Mouse (Mus musculus) frontal cortex, postnatal 14 days (tissue): ENCODE measurements around the gene Irgc1.
A peak's percentile ranks its signal among the peaks of the same experiment; 100 is the strongest.
"Not testable (repeated sequence)": the region's sequence is repeated elsewhere in the genome, so short reads cannot be mapped to it uniquely, and the experiment has no call there.

Experiments used
- DNase-seq, 2 experiments: peaks; one replicate each; pipeline ENCODE4 v3.0.0; 2022; ENCODE audit warnings: low spot score in 2 of 2

Gene Irgc1

DNA sequence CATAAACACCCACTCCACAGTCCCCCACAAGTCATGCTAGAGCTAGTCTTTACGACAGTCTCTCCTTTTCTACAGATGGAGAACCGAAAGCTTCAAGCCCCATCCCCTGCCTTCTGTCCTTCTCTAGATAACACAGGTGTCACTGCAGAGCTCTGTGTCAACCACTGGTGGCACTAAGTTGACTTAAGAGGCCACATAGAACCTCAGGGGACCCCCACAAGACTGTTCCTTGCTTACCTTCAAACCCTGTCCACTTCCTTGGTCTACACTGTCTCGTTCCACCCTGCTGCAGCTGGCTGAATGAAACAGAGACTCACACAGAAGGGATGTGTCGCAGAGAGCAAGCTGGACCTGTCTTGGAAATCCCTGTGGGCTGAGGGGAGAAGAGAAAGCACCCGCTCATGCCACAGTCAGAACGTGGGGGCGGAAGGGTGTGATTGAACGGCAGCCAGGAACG is at the start of gene Irgc1:
Gene Irgc1 (minus strand): TSS at position 443 of the 457 bp plus-strand sequence.
- DNase-seq, result no peak

DNA sequence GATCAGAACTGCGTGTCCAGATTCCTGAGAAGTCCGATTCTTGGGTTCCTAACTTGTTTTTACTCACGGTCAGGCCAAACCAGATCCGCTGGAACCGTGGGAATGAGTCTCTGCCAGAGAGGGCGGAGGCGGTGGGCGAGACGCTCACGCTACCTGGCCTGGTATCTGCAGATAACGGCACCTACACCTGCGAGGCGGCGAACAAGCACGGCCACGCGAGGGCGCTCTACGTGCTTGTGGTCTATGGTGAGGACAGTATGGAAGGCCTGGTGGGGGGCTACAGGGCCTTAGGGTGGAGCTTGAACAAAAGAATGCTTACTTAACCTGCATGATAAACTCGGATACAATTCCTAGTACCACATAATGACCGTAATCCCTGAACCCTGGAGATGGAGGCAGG is 49.4 kb upstream of the Irgc1 start:
- DNase-seq, result no peak

DNA sequence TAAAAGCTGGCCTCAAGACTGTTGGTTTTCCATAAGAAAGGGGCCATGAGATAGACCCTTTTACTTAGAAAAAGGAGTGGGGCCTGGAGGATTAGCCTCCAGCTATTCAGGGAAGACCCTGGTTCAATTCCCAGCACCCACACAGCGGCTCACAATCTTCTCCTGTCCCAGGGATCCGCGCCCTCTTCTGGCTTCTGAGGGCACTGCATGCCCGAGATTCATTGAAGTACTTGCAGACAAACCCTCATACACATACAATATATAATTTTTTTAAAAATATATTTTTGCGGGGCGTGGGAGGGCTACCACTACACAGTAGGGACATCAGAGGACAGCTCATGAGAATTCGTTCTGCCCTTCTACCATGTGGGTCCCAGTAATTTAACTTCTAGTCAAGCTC is 48.8 kb upstream of the Irgc1 start:
- DNase-seq, result no peak

DNA sequence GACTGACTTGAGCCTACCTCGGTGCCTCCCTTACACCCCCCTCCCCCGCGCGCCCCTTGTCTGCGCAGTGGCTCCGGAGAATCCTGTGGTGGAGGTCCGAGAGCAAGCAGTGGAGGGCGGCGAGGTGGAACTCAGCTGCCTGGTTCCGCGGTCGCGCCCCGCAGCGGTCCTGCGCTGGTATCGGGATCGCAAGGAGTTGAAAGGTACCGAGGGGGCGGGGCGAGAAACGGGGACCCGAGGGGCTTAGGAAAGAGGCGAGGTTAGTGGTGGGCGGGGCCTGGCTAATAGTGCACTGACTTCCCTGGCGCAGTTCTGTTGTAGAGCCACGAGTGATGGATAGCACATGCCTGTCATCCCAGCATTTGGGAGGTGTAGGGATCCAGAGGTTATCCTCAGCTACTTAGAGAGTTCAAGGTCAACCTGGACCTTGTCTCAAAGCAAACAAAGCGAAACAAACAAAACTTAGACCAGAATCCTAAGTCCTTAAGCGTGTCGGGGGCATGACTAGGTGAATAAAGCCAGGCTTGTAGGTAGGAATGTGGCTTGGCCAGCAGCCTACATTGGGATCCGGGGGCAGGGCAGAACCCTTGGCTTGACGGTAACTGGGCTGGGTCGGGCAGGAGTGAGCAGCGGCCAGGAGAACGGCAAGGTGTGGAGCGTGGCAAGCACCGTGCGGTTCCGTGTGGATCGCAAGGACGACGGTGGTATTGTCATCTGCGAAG is 47.9 kb upstream of the Irgc1 start:
- DNase-seq, result no peak

DNA sequence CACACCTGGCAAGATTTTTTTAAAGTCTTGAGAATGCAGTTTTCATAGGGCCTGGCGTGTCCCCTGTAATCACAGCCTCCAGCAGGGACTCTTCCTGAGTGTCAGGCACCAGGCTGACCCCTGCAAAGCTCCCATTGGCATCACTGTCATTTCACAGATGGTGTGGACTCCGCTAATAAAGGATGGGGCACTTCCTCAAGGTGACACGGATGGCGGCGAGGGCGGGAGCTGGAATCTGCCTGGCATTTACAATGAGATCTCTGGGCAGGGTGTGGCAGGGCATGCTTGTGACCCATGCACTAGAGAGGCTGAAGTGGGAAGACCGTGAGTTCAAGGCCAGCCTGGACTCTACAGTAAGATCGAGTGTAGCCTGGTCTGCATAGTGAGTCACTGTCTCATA is 36.2 kb upstream of the Irgc1 start:
- DNase-seq, result no peak

DNA sequence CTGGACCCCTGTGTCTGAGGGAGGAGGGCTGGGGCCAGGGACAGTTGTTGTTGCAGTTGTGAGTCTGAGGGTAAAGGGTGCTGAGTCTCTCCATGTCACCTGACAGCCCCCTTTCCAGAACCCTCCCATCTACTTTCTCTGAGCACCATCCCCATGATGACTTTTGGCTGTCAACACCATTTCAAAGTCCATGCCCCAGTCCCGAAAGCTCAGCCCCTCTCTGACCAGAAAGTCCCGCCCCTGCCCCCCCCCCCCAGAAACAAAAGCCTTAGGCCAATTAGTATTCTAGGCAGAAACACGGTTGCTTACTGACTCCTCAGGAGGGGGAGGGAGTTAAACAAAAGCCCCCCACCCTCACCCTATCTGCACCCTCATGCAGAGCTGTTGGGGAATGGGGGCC is 35.3 kb upstream of the Irgc1 start:
- DNase-seq, result no peak

DNA sequence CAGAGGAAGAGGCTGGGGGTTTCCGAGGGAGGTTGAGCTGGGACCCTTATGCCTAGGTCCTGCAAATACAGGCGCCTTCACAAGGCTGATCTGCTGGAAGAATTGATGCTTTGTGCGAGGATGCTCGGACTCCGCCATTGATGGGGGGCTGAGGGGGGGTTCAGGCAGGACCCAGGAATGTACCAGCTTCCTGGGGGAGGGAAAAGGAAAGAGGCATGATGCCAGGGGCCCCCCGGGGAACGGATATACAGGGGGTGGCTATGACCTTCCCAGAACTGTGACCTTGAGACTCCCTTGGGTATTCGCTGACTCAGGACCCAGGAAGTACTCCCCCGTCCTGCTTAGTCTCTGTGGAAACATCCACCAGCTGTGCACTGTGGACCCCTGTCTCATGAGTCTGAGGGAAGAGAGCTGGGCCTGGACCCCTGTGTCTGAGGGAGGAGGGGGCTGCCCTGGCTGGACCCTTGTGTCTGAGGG is 34.6 kb upstream of the Irgc1 start:
- no peak for DNase-seq

DNA sequence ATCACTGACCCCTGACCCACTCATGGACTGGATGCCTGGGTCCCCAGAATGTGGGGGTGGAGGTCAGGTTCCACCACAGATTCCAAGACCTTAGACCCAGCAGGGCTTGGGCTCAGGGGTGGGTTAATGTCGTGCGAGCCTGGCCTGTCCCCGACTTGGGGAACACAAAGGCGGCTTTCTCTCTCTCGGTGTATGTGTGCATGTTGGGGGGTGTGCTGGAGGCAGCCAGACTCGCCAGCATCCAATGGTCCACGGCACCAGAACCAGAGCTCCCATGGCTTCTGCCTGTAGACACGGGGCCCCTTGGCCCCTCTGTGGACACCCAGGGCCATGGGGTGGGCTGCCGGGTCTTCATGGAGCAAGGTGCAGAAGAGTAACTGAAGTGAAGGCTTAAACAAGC is 33.4 kb upstream of the Irgc1 start:
- no peak for DNase-seq

DNA sequence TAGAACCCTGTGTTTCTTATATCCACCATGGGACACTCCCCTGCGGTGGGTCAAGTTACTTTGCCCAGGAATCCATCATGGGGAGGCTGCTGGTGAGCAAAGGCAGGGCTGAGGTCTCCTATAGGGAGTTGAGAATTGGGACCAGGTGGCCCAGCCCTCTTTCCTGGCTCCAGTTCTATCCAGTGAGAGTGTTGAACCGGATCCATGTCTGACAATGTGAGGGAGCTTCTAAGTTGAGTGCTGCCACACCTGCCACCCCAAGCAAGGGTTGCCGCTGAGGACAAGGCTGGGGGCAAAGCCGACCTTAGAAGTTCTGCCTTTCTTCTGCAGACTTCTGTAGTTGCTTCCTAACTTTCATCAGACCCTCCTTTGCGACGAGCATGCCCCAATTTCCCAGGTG is 31.2 kb upstream of the Irgc1 start:
- DNase-seq, result not testable (repeated sequence)

DNA sequence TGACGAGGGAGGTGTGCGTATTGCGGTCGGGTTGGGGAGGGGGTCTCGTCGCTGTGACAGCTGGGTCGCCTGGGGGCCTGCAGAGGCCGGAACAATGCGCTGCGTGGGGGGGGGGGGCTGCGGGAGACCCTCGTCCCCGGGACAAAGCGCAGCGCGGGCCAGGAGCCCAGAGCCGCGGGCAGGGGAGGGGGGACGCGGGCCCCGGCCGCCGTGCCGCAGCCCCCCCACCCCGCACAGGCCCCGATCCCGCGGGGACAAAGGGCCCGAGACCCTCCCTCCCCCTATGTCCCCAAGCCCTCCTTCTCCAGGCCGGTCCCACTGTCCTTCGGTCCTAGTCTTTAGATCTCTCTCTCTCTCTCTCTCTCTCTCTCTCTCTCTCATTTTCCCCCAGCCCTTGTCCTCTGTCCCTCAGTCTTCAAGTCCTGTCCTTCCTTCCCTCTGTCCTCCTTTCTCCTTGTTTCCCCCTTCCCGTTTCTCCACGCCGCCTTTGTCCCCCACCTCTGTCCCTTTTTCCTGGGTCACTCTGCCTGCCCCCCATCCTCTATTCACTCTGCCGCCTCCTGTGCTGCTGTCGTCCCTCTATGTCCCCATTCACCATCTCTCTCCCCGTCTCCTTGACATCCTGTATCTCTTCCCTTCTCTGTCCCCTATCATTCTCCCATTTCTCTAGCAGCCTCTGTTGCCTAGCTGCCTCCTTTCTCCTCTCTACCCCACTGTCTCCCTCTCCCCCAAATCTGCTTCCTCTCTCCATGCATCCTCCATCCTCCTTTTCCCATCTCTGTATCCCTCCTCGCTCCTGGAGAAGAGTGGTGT is 30.3 kb upstream of the Irgc1 start:
- no peak for DNase-seq

DNA sequence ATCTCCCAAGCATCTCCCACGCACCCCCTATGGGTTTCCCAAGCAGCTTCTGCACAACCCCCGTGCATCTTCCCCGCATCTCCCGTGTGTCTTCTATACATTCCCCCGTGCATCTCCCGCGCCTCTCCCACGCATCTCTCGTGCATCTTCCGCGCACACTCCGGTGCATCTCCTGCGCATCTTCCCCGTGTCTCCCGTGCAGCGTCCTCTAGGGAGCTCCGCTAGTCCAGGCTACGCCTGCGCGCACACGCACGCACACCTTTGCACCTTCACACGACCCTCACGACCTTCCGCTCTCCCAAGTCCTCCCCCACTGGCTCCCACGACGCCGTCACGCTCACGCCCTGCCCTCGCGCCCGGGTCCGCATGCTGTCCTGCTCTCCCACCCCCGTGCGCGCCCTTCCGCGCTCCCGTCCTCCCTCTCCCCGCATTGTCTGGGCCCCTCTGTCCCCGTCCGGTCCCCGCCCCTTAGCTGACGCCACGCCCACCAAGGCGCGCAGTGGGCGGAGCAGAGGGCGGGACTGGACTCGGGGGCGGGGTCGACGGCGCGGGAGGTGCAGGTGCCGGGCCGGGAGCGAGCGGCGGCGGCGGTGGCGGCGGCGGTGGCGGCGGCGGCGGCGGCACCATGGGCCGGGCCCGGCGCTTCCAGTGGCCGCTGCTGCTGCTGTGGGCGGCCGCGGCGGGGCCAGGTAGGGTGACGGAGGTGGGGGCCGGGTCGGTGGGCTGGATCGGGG is 29.5 kb upstream of the Irgc1 start, which contains the start of gene Cadm4:
Gene Cadm4 (plus strand): TSS at position 550 of the 734 bp plus-strand sequence.
- peak; percentile 76 to 87 for DNase-seq

DNA sequence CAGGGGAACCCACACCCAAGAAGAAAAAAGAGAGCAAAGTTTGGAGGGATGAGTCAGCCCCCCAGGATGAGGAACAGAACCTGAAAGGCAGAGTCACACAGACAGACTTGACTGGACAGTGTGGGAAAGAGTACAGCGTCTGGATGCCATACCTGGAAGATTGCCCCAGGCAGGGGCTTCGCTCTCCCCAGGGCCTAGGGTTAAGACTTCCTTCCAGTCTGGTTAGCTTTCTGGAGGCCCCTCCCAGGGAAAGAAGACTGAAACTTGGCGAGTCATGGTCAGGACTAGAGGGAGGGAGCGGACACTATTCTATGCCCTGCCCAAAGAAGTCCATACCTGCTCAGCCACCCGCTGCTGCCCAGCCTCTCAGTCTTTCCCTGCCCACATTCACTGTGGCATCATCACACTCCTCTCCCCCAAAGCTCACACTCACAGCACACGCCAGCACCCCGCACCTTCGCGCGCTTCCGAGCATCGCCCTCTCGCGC is 28.9 kb upstream of the Irgc1 start:
- DNase-seq, result no peak

DNA sequence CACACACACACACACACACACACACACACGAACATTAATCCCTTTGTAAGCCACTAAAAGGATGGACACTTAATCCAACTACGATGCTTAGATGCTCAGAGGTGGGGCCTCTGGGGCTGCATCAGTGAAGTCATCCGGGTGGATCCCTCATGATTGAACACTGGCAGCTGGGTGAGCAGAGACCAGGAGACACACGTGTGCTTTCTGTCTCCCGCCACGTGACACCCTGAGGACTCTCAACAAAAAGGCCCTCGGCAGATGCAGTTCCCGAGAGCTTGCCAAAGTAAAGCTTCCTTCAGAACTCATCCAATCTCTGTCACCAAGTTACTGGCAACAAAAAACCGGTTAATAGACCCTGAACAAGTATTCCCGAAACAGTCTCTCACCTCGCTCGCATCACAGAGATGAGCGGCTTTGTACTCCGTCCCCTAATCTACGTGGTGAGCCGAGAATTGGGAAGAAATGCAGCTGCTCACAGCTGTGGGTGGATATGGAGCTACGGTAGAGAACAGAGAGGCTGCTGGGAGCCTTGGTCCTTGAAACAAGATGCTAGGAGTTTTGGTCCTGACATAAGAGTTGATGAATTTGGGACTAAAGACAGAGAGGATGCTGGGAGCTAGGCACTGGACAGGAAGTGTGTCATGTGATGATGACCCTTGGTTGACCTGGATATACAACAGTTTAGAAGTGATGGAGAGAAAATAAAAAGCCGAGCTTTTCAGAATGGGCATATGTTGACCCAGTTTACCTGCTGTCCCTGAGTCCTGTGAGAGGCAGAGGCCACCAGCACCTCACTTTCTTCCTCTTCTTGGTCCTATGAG is 28.2 kb upstream of the Irgc1 start:
- DNase-seq, result no peak

DNA sequence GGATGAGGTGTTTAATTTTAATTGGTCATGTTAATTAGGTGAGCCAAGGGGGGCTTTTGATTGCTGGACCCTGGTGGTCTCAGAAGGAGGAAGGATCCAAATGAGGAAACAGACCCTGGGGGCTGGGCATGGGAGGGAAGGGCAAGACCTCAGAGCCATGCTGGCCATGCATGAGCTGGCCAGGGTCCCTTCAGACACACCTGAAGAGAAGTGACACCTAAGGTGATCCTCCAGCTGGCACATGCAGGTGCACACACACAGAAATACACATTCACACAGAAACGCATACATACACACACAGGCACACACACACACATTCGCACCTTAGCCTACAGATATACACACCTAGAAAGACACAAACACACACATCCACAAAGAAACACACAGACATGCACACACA is 27.6 kb upstream of the Irgc1 start:
- DNase-seq, result no peak

DNA sequence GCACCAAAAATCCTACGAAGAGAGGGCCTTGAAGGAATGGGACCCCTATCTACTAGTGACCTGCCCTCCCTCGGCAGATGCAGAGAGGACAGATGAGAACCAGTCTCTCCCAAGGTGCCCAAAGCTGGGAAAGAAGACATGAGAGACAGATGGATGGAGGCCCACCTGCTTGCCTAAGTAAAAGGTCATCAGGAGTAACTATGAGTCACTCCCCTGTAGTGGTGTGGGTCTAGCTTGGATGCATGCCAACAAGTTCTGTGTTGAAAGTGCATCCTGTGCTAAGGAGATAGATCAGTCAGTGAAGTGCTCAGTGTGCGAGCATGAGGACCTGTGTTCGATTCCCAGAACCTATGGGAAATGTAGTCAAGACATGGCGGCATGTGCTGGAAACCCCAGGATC is 26.8 kb upstream of the Irgc1 start:
- no peak for DNase-seq

DNA sequence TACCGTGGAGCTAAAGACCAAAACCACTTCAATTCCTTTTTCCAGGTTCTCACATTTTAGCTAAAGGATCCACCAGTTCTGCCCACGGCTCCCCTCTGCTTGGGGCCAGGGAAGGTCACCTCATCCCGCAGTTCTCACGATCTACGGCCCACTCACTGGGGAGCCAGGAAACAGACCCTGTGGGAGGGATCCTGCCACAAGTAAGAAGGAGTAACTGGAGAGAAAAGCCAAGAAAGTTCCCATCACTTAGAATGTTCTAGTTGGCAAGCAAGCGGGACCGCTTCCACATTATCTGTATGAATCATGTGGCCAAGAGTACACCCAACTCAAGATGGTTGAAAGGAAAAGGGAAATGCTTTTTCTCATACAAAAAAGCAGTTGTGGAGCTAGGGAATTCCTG is 24.8 kb upstream of the Irgc1 start:
- no peak for DNase-seq

DNA sequence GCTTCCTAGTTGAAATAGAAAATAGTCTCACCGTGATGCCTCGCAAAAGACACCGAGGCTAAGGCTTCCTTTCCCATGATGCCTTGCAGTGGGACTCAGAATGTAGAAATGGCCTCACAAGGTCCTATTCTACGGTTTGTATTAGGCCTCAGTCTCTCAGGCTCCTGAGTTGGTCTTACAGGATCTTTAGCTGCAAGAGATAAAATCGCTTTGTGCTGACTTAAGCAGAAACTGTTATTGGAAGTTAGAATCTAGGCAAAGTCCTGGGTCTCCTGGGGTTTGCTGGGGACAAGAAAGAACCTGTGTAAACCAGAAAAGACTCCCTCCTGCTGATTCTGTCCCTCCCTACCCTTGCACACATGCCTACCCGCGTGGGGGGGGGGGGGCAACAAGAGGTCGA is 24.2 kb upstream of the Irgc1 start:
- DNase-seq, result no peak

DNA sequence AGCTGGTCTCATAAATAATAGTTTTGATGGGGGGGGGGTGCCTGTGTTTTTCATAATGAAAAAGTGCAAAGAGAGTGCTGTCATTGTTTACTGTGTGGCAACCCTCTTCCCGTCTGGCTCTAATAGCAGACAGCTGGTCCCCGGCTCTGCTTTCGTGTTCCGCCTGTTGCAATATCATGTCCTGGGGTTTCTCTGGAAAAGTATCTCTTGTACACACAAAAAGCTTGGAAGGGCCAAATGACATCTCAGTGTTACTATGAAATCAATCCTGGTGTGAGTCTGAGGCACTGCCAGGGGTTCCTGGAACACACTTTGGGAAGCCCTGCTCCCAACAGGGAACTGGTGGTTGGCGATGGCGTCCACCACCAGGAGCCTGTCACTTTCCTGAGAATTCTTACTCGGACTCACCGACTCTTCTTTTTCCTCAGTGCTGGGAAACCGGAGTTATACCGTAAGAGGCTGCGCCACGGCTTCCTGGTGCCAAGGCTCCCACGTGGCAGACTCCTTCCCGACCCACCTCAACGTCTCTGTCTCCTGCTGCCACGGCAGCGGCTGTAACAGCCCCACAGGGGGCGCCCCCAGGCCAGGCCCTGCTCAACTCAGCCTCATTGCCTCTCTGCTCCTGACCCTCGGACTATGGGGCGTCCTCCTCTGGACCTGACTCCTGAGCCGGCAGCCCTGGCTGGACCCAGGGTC is 22.9 kb upstream of the Irgc1 start:
- no peak for DNase-seq

DNA sequence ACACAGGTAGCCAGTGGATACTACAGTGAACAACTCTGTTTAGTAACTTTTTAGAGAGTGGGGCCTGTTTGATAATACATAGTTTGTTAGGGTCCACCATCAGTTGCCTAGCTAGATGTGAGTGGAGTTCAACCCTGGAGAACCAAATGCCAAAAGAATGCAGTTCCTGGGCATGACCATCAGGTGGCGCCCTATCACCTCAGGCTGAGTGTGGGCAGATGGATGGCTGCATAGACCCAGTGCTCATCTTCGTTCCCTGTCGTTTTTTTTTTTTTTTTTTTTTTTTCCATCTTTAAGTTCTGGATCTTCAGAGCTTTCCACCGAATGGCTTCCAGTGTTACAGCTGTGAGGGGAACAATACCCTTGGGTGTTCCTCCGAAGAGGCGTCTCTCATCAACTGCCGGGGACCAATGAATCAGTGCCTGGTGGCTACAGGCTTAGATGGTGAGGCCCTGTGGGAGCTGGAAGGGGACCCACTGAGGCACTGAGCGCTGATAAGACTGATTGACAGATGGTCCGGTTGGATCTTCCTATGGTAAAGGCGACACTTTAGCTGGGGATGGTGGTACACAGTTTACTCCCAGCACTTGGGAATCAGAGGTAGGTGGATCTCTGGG is 21.9 kb upstream of the Irgc1 start:
- DNase-seq, result peak in 1 of 2 experiments; percentile 74

DNA sequence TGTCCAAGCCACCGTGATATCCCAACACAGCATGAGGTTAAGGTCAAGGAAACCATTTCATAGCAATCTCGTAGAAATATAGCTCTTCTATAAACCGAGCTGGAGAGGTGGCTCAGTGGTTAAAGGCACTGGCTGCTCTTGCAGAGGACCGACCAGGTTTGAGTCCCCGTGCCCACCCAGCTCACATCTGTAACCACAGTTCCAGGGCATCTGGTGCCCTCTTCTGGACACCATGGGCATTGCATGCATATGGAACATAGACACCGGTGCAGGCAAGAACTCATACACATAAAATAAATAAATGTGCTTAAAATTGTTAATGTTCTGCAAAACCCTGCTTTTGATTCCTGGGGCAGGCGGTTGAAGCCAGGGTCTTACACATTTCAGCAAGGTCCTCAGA is 20.8 kb upstream of the Irgc1 start:
- DNase-seq, result no peak
